Mouse (Mus musculus) cerebellum, postnatal 36 days (tissue): ENCODE measurements around the gene Ddr1.

Source experiments
- DNase-seq, 2 experiments: peaks; one replicate each; pipeline ENCODE4 v3.0.0; 2021 to 2022; ENCODE audit warnings: mixed read lengths in 2 of 2

Ddr1 gene

DNA sequence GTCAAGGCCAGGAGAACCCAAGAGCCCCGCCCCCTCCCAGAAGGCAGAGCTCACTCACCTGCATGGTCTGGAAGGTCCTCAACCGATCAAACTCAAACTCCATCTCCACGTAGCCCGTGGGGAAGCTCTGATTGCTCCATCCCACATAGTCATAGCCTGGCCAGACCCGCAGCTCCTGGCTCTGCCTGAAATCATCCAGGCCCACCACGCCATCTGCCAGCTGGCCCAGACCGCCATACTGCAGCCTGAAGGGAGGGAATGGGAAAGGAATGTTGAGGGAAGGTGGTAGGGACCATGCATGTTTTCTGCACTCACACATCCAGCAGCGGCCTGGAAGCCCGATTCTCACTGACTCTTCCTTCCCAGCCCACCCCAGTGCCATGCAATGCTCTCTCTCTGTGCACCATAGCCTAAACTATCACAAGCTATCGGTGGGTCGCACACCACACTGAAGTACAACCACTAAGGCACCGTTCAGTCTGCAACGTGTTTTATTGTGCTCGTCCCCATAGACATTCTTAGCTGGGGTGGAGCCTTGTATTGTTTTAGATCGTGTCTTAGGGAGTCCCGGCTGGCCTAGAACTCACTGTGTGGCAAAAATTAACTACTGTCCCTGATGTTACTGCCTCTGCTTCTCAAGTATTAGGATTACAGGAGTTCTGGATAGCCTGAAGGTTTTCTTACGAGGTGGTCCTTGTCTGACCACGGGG lies 14.3 kb downstream of the Ddr1 start:
- no peak for DNase-seq

DNA sequence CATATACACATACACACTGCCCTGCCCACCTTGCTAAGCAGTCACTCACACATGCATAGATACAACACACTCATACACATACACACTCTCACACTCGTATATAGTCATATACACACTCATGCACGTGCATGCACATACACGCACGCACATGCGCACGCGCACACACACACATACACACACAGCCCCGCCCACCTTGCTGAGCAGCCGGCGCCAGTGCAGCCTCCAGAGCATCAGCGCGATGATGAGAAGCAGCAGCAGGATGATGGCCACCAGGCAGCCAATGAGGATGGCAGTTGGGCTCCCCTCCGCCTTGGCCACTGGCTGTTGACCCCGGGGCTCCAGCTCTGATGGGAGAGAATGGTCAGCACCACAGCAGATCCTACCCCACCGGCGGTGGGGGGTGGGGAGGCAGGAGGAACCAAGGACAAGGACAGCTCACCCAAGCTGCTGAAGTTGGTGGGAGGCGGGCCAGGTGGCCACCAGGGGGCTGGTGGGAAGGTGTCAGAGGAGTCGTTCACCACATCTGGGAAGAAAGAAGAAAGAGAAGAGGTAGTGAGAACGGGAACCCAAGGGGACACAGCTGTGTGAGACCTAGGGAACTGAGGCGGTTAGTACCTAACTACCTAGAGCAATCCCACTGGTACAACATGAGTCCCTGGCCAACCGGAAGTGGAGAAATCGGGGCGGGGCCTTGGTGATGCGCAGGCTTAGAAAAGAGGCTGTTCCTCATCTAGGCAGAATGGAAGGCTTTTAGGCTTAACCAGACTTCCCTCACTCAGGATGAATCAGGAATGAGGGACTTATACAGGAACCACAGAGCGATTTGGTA lies 15.9 kb downstream of the Ddr1 start:
- no peak for DNase-seq

DNA sequence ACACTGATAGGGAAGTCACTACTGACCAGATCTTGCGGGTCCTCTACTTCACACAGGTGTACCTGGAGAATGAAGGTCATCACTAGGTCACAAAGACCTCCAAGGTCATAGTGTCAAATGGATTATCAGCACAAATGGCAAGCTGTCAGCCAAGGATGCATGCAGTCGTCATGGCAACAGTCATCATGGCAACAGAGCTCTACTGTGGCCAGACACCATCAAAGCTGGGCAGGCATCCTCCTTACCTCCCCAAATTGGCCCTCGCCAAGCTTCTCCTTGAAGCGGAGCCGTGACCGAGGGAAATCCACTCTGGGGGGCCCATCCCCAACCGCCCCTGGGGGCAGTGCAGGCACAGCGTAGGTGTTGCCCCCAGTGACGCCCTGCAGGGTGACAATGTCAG lies 19.4 kb downstream of the Ddr1 start:
- DNase-seq = no peak

DNA sequence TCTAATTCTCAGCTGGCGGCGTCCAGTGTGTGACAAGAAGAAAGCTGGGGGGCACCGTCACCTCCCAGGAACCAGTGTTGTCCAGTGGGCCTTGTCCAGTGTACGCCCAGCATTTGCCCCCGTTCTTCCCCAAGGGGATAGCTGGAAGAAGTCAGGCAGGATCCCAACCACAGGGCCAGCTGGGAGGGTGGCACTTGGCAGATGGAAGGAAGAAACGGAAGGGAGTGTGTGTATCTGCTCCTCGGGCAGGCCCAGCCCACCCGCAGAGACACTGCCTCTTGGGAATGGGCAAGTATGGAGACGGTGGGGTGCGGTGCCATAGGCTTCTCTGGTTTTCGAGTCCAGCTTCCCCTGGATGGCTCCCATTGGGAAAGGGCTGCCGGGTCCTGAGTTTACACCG lies 22.4 kb downstream of the Ddr1 start:
- no peak for DNase-seq

DNA sequence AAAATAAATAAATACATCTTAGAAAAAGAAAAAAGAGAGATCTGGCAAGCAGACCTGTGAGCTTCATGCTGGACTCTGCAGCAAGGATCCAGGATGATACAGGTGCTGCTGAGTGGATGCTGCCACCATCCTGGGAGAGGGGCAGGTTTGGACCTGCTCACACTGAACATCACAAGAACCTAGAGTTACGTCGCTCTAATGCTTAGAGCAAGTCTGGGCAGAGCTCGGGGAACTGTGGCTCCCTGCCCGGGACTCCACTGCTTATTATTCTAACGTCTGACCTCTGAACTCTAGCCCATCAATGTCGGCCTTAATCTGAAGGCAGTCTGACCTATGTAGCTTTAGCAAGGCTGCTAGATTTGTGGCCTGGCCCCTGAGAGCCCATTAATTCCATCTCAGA lies 23.8 kb downstream of the Ddr1 start:
- DNase-seq = no peak

DNA sequence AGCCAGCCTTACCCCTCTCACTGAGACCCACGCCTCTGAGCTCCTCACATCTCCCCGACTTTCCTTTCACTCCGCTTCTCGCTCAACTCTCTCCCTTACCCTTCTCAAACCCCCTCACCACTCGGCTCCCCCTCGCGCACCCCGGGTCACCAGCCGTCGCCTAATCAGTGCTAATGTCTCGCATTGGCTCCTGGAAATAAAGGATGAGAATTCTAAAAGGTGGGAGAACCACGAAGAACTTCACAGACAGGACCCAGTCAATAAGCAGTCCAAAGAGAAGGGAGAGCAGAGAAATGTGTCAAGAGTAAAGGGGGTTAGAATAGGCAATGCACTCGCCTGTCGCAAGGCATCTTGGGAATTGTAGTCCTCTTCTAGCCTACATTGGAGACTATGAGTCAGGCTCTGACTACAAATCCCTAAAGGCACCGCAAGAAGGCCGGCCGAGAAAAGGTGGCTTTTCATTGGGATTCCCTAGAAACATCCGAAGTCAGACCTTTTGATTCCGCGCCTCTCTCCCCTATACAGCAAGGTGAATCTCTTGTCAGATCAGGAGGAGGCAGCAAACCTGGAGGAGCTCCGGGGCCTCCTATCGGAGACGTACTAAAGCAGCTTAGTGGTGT lies 30.9 kb downstream of the Ddr1 start, which contains the start of gene Gtf2h4:
Gene Gtf2h4 (minus strand): TSS at position 324 of the 620 bp plus-strand sequence.
- DNase-seq = peak; percentile 80 to 91

DNA sequence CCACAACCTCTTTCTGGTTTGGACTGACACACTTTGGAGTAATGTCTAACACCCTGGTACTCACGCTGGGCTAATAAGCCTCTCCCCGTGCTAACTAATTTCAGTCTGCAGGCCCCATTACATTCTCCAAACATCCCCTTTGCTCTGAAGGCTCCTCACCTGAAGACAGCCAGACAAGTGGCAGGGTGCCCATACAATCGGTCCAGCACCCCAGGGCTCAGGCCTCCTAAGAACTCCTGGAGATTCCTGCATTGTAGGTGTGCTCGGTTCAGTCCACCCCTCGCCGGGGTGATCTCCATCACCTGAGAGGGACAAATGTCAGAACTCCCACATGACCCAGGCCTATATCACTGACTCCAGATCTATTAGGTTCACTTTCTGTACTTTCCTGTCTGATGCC lies 31.9 kb downstream of the Ddr1 start:
- no peak for DNase-seq

DNA sequence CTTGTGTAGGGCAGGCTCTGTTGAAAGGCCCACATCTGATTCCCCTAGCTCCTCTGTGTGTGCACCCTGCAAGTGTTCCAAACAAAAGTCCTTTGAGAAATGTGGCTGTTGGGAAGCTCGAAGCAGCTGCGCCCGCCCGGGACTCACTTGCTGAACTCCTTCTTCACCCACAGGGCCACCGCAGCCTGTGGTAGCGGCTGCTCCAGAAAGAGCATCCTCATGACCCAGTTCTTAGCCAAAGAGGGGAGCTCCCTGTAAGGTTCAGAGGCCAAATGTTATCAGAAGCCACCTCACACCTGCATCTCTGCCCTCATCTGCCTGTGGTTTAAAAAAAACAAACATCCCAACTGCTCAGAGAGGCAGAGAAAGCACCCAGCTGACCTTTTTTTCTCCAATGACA lies 32.6 kb downstream of the Ddr1 start:
- no peak for DNase-seq

DNA sequence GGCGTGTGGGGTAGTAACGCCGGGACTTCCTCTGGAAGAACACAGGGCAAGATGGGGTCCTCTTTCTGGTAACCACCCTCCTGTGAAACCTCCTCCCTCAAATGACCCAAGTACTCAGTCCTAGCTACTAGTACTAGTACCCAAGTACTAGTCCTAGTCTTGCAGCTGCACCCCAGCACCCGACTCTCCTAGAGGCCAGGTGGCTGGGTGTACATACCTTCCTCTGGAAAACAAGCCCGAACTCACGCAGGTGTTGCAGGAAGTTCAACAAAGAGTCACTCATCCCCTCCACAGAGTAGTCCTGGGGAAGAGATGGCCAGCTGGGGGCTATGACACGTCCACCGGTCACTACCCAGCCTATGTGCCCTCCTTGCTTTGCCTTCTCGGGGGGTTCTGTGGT lies 34.7 kb downstream of the Ddr1 start:
- no peak for DNase-seq

DNA sequence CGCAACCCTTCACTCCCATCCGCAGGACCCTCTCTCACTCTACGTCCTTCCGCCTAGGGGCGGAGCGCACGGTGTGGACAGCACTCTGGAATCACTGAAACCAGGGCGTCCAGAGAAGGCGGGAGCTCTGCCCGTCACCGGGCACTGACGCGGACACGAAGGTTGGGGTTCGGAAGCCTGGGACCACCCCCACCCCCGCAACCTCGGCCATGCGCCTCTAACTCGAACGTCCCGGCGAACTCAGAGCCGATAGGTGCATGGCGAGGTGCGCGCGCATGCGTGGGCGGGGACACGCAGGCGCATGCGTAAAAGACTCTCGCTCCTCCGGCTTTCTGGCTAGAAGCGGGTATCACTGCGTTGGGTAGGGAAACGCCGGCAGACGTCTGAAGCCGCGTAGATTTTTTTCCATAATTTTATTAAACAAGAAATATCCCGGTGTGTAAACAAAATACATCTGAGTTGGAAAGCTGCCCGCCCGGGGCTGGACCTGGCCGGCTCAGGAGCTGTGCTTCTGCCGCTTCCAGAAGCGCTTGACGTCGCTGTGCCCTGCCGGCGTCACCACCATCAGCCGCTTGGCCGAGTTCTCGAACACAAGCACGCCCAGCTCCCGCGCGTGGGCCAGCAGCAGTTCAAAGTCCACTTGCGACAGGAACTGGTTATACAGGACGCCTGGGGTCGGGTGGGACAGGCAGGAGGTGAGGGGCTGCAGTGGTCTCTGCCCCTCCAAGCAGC lies 36.9 kb downstream of the Ddr1 start, which contains the start of gene Vars2:
Gene Vars2 (minus strand): TSS at position 259 of the 732 bp plus-strand sequence.
- DNase-seq = peak; percentile 98 to 99

DNA sequence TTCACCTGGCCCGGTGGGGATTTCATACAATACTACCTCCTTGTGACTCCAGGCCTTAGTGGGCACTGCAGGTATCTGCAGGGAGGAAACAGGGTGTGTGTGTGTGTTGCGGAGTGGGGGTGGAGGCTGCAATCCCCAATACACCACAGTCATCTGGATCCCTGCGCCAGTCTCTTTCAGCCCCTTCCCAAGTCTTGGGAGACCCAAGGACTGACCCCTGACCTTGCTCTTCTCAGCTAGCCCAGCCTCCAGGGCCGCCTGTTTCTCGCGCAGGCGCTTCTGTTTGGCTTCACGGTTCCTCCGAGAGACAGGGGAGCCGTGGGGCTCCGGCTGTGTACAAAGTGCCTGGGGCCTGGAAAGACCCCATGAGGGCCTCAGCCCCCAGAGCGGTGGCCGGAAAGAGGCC lies 37.6 kb downstream of the Ddr1 start:
- DNase-seq = peak; percentile 26 to 32

DNA sequence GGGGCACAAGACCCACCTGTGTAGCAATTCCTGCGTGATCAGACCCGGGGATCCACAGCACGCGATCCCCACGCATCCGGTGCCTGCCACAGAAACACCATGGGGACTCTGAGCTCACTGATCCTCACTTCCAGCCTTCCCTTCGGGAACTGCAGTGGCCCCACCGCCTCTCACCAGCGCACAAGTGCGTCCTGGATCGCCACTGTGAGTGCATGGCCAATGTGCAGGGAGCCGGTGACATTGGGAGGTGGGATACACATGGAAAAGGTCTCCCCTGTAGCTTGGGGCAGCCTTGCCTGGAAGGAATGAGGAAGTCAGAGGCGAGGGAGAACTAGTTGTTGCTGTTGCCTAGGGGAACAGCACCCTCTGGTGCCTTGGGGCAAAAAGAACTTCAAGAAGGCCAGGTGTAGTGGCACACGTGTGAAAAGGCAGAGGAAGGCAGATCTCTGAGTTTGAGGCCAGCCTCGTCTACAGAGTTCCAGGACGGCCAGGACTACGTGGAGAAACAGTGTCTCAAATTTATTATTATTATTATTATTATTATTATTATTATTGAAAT lies 38.4 kb downstream of the Ddr1 start:
- no peak for DNase-seq

DNA sequence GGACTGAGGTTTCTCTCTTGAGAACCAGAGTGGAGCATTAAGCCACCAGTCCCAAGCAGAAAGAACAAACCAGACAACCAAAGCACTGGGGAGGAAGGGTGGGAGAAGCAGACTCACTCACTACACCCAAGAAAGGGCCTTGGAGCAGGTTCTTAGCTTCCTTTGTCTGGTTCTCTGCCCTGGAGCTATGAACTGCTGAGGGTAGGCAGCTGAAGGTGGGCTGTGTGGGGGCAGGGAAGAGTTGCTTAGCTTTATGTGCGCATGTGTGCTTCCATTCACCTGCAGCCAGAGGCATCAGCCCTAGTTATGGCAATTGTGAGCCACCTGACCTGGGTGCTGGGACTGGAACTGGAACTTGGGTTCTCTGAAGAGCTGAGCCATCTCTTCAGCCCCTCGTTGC lies 51.3 kb downstream of the Ddr1 start:
- no peak for DNase-seq

DNA sequence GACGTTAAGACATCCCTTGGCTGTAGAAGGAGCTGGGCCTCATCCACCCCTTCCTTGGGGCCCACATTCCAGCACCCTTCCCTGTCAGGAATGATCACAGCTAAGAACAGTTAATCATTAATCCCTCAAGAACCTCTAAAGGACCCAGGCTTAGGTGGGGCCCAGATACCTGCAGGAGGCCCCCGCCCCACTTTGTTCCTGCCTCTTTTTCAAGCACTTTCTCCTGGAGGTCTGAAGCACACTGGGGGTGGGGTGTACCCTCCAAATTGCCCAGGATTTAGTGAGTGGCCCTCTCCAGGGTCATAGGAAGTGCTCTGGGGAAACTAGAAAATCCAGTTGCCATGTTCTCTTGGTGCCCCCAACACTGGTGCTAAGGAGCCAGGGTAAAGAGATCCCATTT lies 55.0 kb downstream of the Ddr1 start:
- no peak for DNase-seq

DNA sequence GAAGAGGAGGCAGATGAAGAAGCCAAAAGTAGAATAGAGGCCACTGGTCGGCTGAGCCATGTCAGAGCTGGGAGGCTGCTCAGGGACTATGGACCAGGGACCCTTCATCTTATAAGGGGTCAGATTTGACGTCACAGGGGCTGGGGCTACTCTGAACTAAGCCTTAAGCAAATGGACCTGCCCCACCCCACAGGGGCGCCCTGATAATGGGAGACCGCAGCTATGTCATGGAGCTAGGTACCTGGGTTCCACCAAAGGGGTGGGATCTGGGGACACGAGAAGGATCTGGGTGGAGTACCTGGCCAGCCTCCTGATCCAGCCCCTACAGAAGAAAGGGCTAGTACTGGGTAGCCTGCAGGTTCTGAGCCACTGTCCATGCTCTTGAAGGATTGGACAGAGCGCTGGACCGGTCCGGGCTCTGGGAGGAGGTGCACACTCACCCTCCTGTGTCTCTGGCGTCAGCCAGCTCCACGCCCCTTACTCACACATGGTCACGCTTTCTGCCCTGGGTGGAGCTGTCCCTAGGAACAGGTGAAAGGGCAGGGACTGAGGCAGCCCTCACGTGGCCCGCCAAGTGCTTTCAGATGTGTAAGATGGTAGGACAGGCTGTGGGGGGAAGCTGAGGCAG lies 60.7 kb downstream of the Ddr1 start, which contains the start of gene Mucl3:
Gene Mucl3 (minus strand): TSS at position 87 of the 628 bp plus-strand sequence.
- DNase-seq = no peak

DNA sequence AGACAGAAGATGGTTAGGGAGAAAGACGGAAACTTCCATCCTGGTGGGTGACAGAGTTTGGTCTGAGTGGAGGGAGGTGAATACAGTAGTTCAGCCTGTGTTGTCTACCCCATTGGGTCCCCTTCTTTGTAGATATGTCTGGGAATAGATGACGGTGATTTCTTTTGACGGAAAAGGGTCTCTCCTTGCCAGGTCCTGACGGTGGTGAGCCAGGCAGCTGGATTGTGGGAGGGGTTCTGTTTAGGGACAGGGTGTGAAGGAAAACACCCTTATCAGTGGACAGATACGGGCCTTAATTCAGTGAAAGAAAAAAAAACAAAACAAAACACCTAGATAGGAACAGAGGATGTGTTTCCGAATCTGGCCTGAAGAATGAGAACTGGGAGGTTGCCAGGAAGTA lies 65.1 kb downstream of the Ddr1 start:
- no peak for DNase-seq

DNA sequence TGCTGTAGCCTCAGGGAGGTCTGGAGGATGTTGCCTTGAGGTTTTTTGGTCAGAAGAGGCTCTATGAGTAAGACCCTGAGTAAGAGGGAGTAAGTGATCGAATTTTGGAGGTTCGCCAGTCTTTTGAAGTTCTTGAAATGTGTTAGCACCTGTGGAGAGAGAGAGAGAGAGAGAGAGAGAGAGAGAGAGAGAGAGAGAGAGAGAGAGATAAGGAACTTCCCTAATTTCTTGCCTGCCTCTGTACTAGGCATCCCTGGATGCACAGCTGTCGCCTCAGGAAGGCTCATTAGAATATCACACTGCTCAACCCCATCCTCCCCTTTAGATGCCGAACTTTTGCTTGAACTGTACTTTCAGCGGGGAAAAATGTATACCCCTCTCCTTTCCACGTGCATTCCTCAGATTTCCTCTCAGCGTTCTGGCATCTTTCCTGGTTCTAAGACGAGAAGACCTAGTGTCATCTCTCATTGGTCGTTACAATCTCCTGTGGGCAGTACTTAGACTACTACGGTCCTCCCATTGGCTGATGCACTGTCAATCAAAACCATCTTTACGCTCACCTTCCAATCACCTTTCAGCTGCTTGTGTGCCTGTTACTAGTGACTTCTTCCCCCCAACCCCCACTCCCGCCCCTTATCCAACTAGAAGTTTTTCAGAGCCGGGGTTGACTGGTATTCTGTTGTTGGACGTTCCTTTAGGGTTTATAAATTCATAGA lies 65.8 kb downstream of the Ddr1 start:
- peak; percentile 23 to 51 for DNase-seq

DNA sequence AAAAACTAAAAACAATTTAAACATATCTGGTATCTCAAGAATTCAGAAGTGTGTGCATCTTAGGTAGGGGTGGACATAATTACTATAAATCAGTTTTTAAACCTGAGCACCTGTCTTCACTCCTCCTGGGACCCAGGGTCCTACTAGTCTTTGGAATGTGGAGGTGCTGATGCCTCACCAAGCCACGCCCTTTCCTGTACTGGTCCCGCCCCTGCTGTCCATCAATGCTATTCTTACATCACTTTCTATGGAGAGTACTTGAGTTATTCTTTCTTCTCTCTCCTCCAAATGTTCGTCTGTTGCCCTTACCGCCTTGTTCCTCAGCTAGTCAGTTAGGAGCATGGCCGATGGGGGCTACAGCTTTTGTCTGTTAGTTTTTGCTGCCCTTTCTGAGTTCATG lies 68.1 kb downstream of the Ddr1 start:
- peak; percentile 39 to 41 for DNase-seq

DNA sequence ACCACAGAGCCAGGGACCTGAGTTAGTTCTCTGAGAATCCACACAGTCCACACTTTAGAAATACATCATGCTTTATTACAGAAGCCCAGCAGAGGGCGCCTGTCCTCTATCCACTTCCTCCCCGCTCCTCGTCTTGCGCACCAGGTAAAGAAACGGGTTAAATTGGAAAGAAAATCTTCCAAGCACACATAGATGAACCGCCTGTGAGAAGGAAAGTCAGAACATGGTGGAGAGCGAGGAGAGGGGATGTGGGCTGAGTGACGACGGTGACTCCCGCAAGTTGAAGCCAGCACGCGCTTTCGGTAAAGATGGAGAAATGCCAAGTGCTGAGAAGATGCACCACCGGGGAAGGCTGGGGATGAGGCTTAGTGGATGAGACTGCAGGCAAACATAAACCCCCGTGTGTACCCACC lies 68.7 kb downstream of the Ddr1 start:
- DNase-seq = peak; percentile 72 to 85

DNA sequence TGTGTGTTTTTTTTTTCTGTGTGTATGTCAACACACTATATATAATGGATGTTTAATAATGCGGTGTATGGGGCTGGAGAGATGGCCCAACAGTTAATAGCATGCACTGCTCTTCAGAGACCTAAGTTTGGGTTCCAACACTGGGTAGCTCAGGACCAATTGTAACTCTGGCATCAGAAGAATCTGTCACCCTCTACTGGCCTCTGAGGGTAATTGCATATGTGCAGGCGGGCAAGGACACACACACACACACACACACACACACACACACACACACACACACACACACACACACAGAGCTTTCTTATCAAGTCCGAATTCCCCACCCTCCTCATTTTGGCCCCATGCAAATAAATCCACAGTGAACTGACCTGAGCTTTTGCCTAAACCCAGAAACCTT lies 69.2 kb downstream of the Ddr1 start:
- DNase-seq = no peak

DNA sequence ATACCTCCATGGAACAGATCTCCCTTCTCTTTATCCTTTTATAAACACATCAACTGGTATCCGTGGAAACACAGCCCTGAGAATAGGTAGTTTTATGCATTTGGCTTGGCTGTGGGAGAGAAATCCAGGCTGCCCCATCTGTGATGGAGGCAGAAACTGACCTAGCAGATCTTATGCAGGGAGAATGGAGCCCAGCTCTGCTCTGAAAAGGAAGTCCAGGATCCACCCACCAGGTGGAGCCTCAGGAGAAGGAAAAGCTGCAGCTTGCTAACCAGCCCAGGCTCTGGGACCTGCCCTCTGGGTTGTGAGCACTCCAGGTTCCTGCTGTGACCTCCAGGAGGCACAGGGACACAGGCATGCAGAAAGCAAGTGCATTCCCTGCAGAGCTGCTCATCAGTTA lies 70.4 kb downstream of the Ddr1 start:
- peak in 1 of 2 experiments; percentile 13 for DNase-seq
